Mouse (Mus musculus) left cerebral cortex, postnatal 10 days (tissue): ENCODE data around the gene Pdk2. TPM values are rescaled to one million over a fixed set of nuclear protein-coding genes. Genes with fewer than 3 reads are reported as not detected.

Experiments
- DNase-seq, 2 experiments: peaks; one replicate each; pipeline ENCODE4 v3.0.0; 2021 to 2022; ENCODE audit warnings: low spot score in 2 of 2, mixed read lengths in 1 of 2; ENCODE audit errors: extremely low spot score in 1 of 2
- intact Hi-C: fragments of 180-260 bp; cut with DNase I; formaldehyde crosslinking; loops from one replicate; pipeline ENCODE4 v1.15.1; 2025
- total RNA-seq, 2 experiments: library from RNA; stranded (reverse); gene quantifications; 2 replicates each; pipeline ENCODE4 v1.2.3; 2021

Gene Pdk2
- total RNA-seq, 2 experiments from 2014 or later: 43.8 to 50.6 TPM

GRCm38 (mm10) chr11:95008661-95009628 lies 32.2 kb downstream of the Pdk2 start:
- intact Hi-C loops: no loop called here
- DNase-seq: peak in 1 of 2 experiments; percentile 58

GRCm38 (mm10) chr11:95007418-95007817 lies 33.7 kb downstream of the Pdk2 start:
- intact Hi-C loops: no loop called here
- DNase-seq: no peak

GRCm38 (mm10) chr11:95006525-95007219 lies 34.5 kb downstream of the Pdk2 start:
- intact Hi-C loops: no loop called here
- DNase-seq: peak; percentile 72 to 89

- intact Hi-C loops: no loop called here
- DNase-seq: peak in 1 of 2 experiments; percentile 39
Observed at GRCm38 (mm10) chr11:95006038-95006437, 35.1 kb downstream of the Pdk2 start.

GRCm38 (mm10) chr11:95004937-95005198 lies 36.3 kb downstream of the Pdk2 start:
- intact Hi-C loops: no loop called here
- no peak for DNase-seq

- no peak for DNase-seq
- intact Hi-C loops: no loop called here
Observed at GRCm38 (mm10) chr11:95004136-95004936, 36.8 kb downstream of the Pdk2 start.

GRCm38 (mm10) chr11:95002705-95003104 lies 38.4 kb downstream of the Pdk2 start:
- intact Hi-C loops: no loop called here
- DNase-seq: no peak

- intact Hi-C loops: loop anchor here (2.0 kb wide), 1 partner anchor 23 kb away; no protein-coding TSS in a partner anchor
- no peak for DNase-seq
Observed at GRCm38 (mm10) chr11:95001584-95002347, 39.4 kb downstream of the Pdk2 start.

GRCm38 (mm10) chr11:95001058-95001457 lies 40.1 kb downstream of the Pdk2 start:
- intact Hi-C loops: loop anchor here (2.0 kb wide), 1 partner anchor 22 kb away; no protein-coding TSS in a partner anchor
- DNase-seq: peak in 1 of 2 experiments; percentile 77

- DNase-seq: peak in 1 of 2 experiments; percentile 64
- intact Hi-C loops: loop anchor here (2.0 kb wide), 1 partner anchor 22 kb away; no protein-coding TSS in a partner anchor
Observed at GRCm38 (mm10) chr11:95000548-95000947, 40.6 kb downstream of the Pdk2 start.

- intact Hi-C loops: loop anchor here (2.0 kb wide), 1 partner anchor 21 kb away; no protein-coding TSS in a partner anchor
- DNase-seq: no peak
Observed at GRCm38 (mm10) chr11:95000128-95000527, 41.0 kb downstream of the Pdk2 start.

GRCm38 (mm10) chr11:94998041-94998531 lies 43.1 kb downstream of the Pdk2 start:
- DNase-seq: peak in 1 of 2 experiments; percentile 49
- intact Hi-C loops: no loop called here

GRCm38 (mm10) chr11:94997596-94997995 lies 43.6 kb downstream of the Pdk2 start:
- intact Hi-C loops: no loop called here
- no peak for DNase-seq

GRCm38 (mm10) chr11:94996984-94997383 lies 44.2 kb downstream of the Pdk2 start:
- intact Hi-C loops: no loop called here

GRCm38 (mm10) chr11:94996101-94996500 lies 45.1 kb downstream of the Pdk2 start:
- intact Hi-C loops: no loop called here
- no peak for DNase-seq

More at GRCm38 (mm10) chr11:94996984-94997383, 44.2 kb downstream of the Pdk2 start:
- DNase-seq: no peak

- no peak for DNase-seq
- intact Hi-C loops: no loop called here
Observed at GRCm38 (mm10) chr11:94994947-94995772, 46.0 kb downstream of the Pdk2 start.

- intact Hi-C loops: no loop called here
- DNase-seq: peak in 1 of 2 experiments; percentile 33
Observed at GRCm38 (mm10) chr11:94994208-94994814, 46.8 kb downstream of the Pdk2 start.
